Mouse (Mus musculus) MEL (cell line): ENCODE data around the gene Cwh43. TPM values are rescaled to one million over a fixed set of nuclear protein-coding genes. Genes with fewer than 3 reads are reported as not detected.

Experiments
- DNase-seq: peaks from one replicate; pipeline ENCODE4 v3.0.0; 2011; ENCODE audit warnings: low read depth, low spot score
- H3K27ac ChIP-seq: 2 replicates; pipeline ENCODE4 v1.5.1; 2012; ENCODE audit warnings: low read depth, mild to moderate bottlenecking, control low read depth, low read length, moderate library complexity; ENCODE audit not compliant: control insufficient read depth
- H3K27me3 ChIP-seq, 2 experiments: fragments of 150-350 bp in 1 of 2; sonication (generic) in 1 of 2; 2 replicates each; pipeline ENCODE4 v1.6.1; 2012; ENCODE audit warnings: low read length in 2 of 2, mild to moderate bottlenecking in 2 of 2, improper control_type of control experiment in 1 of 2, moderate library complexity in 1 of 2; ENCODE audit not compliant: insufficient read depth in 2 of 2, control insufficient read depth in 1 of 2
- H3K36me3 ChIP-seq, 2 experiments: 2 replicates each; pipeline ENCODE4 v1.6.1; 2012 to 2014; ENCODE audit warnings: low read length in 2 of 2, improper control_type of control experiment in 1 of 2, inconsistent platforms in 1 of 2, mild to moderate bottlenecking in 1 of 2; ENCODE audit not compliant: insufficient read depth in 2 of 2, control insufficient read depth in 1 of 2
- H3K4me1 ChIP-seq, 2 experiments: fragments of 150-350 bp in 1 of 2; sonication (generic) in 1 of 2; 2 replicates each; pipeline ENCODE4 v1.6.1; 2012; ENCODE audit warnings: low read length in 2 of 2, improper control_type of control experiment in 1 of 2, mild to moderate bottlenecking in 1 of 2; ENCODE audit not compliant: insufficient read depth in 2 of 2, control insufficient read depth in 1 of 2
- H3K4me3 ChIP-seq, 2 experiments: fragments of 150-350 bp in 1 of 2; sonication (generic) in 1 of 2; 2 replicates each; pipeline ENCODE4 v1.5.1; 2012; ENCODE audit warnings: low read depth in 2 of 2, low read length in 2 of 2, mild to moderate bottlenecking in 2 of 2, moderate library complexity in 2 of 2, control low read depth in 1 of 2, improper control_type of control experiment in 1 of 2; ENCODE audit not compliant: control insufficient read depth in 1 of 2, insufficient read depth in 1 of 2
- H3K79me2 ChIP-seq: 2 replicates; pipeline ENCODE4 v1.6.1; 2012; ENCODE audit warnings: mild to moderate bottlenecking, low read length, moderate library complexity; ENCODE audit not compliant: control insufficient read depth, poor library complexity, insufficient read depth
- H3K9ac ChIP-seq: 2 replicates; pipeline ENCODE4 v1.6.1; 2012; ENCODE audit warnings: low read depth, mild to moderate bottlenecking, control low read depth, low read length, moderate library complexity; ENCODE audit not compliant: control insufficient read depth, poor library complexity, severe bottlenecking
- H3K9me3 ChIP-seq: fragments of 150-350 bp; sonication (generic); replicated peaks from 2 replicates; pipeline ENCODE4 v1.6.1; 2012; ENCODE audit warnings: mild to moderate bottlenecking, low read length, improper control_type of control experiment, moderate library complexity; ENCODE audit not compliant: insufficient read depth
- CHD1 ChIP-seq: IDR thresholded peaks from 2 replicates; pipeline ENCODE4 v1.6.1; 2012; ENCODE audit warnings: low read depth, mild to moderate bottlenecking, inconsistent platforms, low read length, improper control_type of control experiment
- CTCF ChIP-seq, 3 experiments: IDR thresholded peaks in 2 of 3; conservative IDR thresholded peaks in 1 of 3; 2 replicates each; pipeline ENCODE4 v1.5.1; 2011 to 2012; ENCODE audit warnings: low read length in 3 of 3, low read depth in 2 of 3, mild to moderate bottlenecking in 2 of 3, improper control_type of control experiment in 1 of 3, inconsistent platforms in 1 of 3, mixed read lengths in 1 of 3, moderate library complexity in 1 of 3; ENCODE audit not compliant: control insufficient read depth in 1 of 3, insufficient read depth in 1 of 3, poor library complexity in 1 of 3, severe bottlenecking in 1 of 3
- E2F4 ChIP-seq: IDR thresholded peaks from 2 replicates; pipeline ENCODE4 v1.6.1; 2011; ENCODE audit warnings: low read depth, low read length, improper control_type of control experiment, borderline replicate concordance
- EP300 ChIP-seq, 2 experiments: IDR thresholded peaks; 2 replicates each; pipeline ENCODE4 v1.6.1; 2011; ENCODE audit warnings: improper control_type of control experiment in 2 of 2, low read length in 2 of 2, low read depth in 1 of 2, mild to moderate bottlenecking in 1 of 2
- GABPA ChIP-seq: IDR thresholded peaks from 2 replicates; pipeline ENCODE4 v1.6.1; 2012; ENCODE audit warnings: low read depth, mild to moderate bottlenecking, inconsistent platforms, low read length, improper control_type of control experiment, moderate library complexity
- HCFC1 ChIP-seq: IDR thresholded peaks from 2 replicates; pipeline ENCODE4 v1.6.1; 2012; ENCODE audit warnings: low read depth, mild to moderate bottlenecking, inconsistent platforms, low read length, improper control_type of control experiment, moderate library complexity
- MAFK ChIP-seq: IDR thresholded peaks from 2 replicates; pipeline ENCODE4 v1.6.1; 2011; ENCODE audit warnings: low read depth, mild to moderate bottlenecking, low read length, improper control_type of control experiment, borderline replicate concordance
- MAZ ChIP-seq: IDR thresholded peaks from 2 replicates; pipeline ENCODE4 v1.6.1; 2012; ENCODE audit warnings: low read depth, mild to moderate bottlenecking, inconsistent platforms, low read length, improper control_type of control experiment
- MXI1 ChIP-seq: IDR thresholded peaks from 2 replicates; pipeline ENCODE4 v1.6.1; 2011; ENCODE audit warnings: mild to moderate bottlenecking, low read depth, low read length, improper control_type of control experiment
- MYB ChIP-seq: IDR thresholded peaks from 2 replicates; pipeline ENCODE4 v1.6.1; 2011; ENCODE audit warnings: mild to moderate bottlenecking, low read depth, low read length, improper control_type of control experiment
- NELFE ChIP-seq: IDR thresholded peaks from 2 replicates; pipeline ENCODE4 v1.6.1; 2011; ENCODE audit warnings: low read depth, low read length, improper control_type of control experiment
- POLR2A ChIP-seq, 2 experiments: IDR thresholded peaks; 2 replicates each; pipeline ENCODE4 v1.6.1; 2011 to 2012; ENCODE audit warnings: low read length in 2 of 2, mild to moderate bottlenecking in 2 of 2, control low read depth in 1 of 2, improper control_type of control experiment in 1 of 2, low read depth in 1 of 2, moderate library complexity in 1 of 2; ENCODE audit not compliant: control insufficient read depth in 1 of 2, insufficient read depth in 1 of 2, poor library complexity in 1 of 2
- POLR2AphosphoS2 ChIP-seq: IDR thresholded peaks from 2 replicates; pipeline ENCODE4 v1.6.1; 2011; ENCODE audit warnings: low read length, improper control_type of control experiment
- POLR2AphosphoS5 ChIP-seq: IDR thresholded peaks from 2 replicates; pipeline ENCODE4 v1.6.1; 2012; ENCODE audit warnings: low read depth, borderline replicate concordance, mild to moderate bottlenecking, inconsistent platforms, low read length, moderate library complexity, mixed read lengths
- RAD21 ChIP-seq: IDR thresholded peaks from 2 replicates; pipeline ENCODE4 v1.6.1; 2011; ENCODE audit warnings: mild to moderate bottlenecking, low read depth, low read length, improper control_type of control experiment
- RCOR1 ChIP-seq: IDR thresholded peaks from 2 replicates; pipeline ENCODE4 v1.6.1; 2012; ENCODE audit warnings: low read depth, mild to moderate bottlenecking, inconsistent platforms, low read length, improper control_type of control experiment
- TCF12 ChIP-seq: IDR thresholded peaks from 2 replicates; pipeline ENCODE4 v1.6.1; 2014; ENCODE audit warnings: low read depth, mild to moderate bottlenecking, inconsistent platforms, low read length, improper control_type of control experiment, moderate library complexity
- UBTF ChIP-seq: IDR thresholded peaks from 2 replicates; pipeline ENCODE4 v1.6.1; 2012; ENCODE audit warnings: low read depth, mild to moderate bottlenecking, inconsistent platforms, low read length, improper control_type of control experiment, moderate library complexity, borderline replicate concordance; ENCODE audit not compliant: insufficient read depth
- ZKSCAN1 ChIP-seq: IDR thresholded peaks from 2 replicates; pipeline ENCODE4 v1.6.1; 2012; ENCODE audit warnings: low read depth, mild to moderate bottlenecking, inconsistent platforms, low read length, improper control_type of control experiment, moderate library complexity
- ZNF384 ChIP-seq: IDR thresholded peaks from 2 replicates; pipeline ENCODE4 v1.6.1; 2012; ENCODE audit warnings: low read depth, mild to moderate bottlenecking, inconsistent platforms, low read length, improper control_type of control experiment
- polyA plus RNA-seq, 2 experiments: library from polyadenylated mRNA; stranded (reverse) in 1 of 2; unstranded in 1 of 2; fragments of >175 nt in 1 of 2; fragments of >200 nt in 1 of 2; gene quantifications; 2 replicates each; pipeline versions ENCODE4 v1.2.1 to v1.2.4; 2012; ENCODE audit warnings: low replicate concordance in 2 of 2, low read depth in 1 of 2; ENCODE audit not compliant: insufficient read length in 2 of 2, insufficient read depth in 1 of 2, missing spikeins in 1 of 2
- total RNA-seq: library from RNA; depleted of rRNA; stranded (reverse); fragments of 300-350 nt; gene quantifications from 2 replicates; pipeline ENCODE4 v1.2.3, GENCODE M21; 2012

Cwh43 gene
- total and polyA plus RNA-seq, 3 experiments, result not detected

DNA sequence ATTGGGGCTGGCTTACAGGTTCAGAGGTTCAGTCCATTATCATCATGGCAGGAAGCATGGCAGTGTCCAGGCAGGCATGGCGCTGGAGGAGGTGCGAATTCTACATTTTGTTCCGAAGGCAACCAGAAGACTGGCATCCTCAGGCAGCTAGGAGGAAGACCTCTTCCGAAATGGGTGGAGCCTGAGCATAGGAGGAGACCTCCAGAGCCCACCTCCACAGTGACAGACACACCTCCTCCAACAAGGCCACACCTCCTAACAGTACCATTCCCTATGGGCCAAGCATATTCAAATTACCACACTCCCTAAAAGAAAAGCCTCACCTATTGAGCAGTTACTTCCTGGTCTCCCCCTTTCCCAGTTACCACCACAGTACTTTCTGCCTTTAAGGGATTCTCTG lies 3.0 kb upstream of the Cwh43 start:
- Histone ChIP-seq H3K36me3 (no peaks in the 10 kb centered on the region), H3K27me3 (peaks cover 0 to 7% of the 10 kb centered on the region in 2 experiments; a peak in 3 of 4 replicates), H3K79me2 (no peaks in the 10 kb centered on the region), H3K9ac (no peak overlapping the region), H3K27ac (no peak overlapping the region), H3K9me3 (no peaks in the 10 kb centered on the region), H3K4me1 (peaks cover 0 to 3% of the 10 kb centered on the region in 2 experiments; a peak in 1 of 4 replicates), H3K4me3 (no peak overlapping the region)
- no peak for TF ChIP-seq GABPA
- no peak for TF ChIP-seq MYB
- no peak for TF ChIP-seq MAFK
- TF ChIP-seq RCOR1, result no peak
- no peak for TF ChIP-seq CHD1
- no peak for TF ChIP-seq POLR2AphosphoS2
- TF ChIP-seq RAD21, result no peak
- no peak for TF ChIP-seq E2F4
- no peak for TF ChIP-seq POLR2A (IDR thresholded peaks at IDR 0.05; ENCODE audit: control insufficient read depth in 1 of 2, insufficient read depth in 1 of 2, low read depth in 1 of 2, low read length in 2 of 2, poor library complexity in 1 of 2)
- no peak for TF ChIP-seq ZNF384
- no peak for TF ChIP-seq NELFE
- no peak for TF ChIP-seq EP300 (IDR thresholded peaks at IDR 0.05; ENCODE audit: low read depth in 1 of 2, low read length in 2 of 2)
- no peak for DNase-seq

DNA sequence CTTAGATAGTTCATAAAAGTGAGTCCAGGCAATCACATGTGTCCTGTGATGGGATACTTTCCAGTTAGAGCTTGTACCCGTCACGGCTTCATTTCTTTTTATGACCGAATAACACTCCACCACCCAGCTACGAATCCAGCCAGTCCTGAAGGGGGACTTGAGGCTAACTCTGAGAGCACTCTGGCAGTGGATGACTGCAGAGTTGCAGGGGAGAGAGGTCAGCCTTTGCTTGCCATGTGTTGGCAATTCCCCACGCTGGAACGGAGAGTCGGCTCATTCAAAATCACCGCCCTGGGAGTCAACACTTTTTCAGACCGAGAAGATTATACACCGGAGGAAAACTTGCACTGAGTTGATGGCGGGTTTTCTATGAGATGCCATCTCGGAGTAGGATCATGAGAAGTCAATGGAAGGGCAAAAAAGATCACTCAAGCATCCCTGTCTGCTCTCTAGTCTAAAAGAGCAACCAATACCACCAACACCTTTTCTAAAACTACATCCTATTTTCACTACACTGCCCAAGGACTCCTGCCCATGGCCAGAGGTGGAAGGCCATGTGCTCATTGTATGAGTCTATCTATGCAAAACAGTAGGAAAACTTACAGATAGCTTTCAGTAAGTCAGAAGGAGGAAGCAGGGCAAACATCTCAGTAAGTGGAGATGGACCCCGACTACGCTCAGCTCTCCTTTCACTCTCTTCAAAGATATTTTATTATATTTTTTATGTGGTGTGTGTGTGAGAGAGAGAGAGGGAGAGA lies 2.4 kb upstream of the Cwh43 start:
- no peak overlapping the region for H3K27ac ChIP-seq
- no peak overlapping the region for H3K4me3 ChIP-seq
- no peaks in the 10 kb centered on the region for H3K9me3 ChIP-seq
- DNase-seq, result no peak
- H3K27me3 ChIP-seq, result peaks cover 0 to 5% of the 10 kb centered on the region in 2 experiments; a peak in 3 of 4 replicates
- H3K79me2 ChIP-seq, result no peaks in the 10 kb centered on the region
- H3K36me3 ChIP-seq, result no peaks in the 10 kb centered on the region
- H3K9ac ChIP-seq, result no peak overlapping the region
- TF ChIP-seq ZKSCAN1 (no peak), MXI1 (no peak), HCFC1 (no peak), CTCF (IDR thresholded peaks at IDR 0.05 in 2 of 3, conservative IDR thresholded peaks at IDR 0.05 in 1 of 3; ENCODE audit: control insufficient read depth in 1 of 3, insufficient read depth in 1 of 3, low read depth in 2 of 3, low read length in 3 of 3, poor library complexity in 1 of 3, severe bottlenecking in 1 of 3) (no peak), TCF12 (no peak), MAZ (no peak), POLR2AphosphoS5 (no peak), UBTF (no peak)
- peaks cover 0 to 3% of the 10 kb centered on the region in 2 experiments; a peak in 1 of 4 replicates for H3K4me1 ChIP-seq
